Mouse (Mus musculus) myocyte (in vitro differentiated cells): ENCODE data around the gene Aftph. TPM values are rescaled to one million over a fixed set of nuclear protein-coding genes. Genes with fewer than 3 reads are reported as not detected.

ENCODE experiments used
- H3K27me3 ChIP-seq: one replicate; pipeline ENCODE4 v1.6.1; 2011; ENCODE audit not compliant: control insufficient read depth, insufficient read depth, insufficient read length
- H3K36me3 ChIP-seq: one replicate; pipeline ENCODE4 v1.6.1; 2011; ENCODE audit not compliant: control insufficient read depth, insufficient read depth
- H3K4me2 ChIP-seq: one replicate; pipeline ENCODE4 v1.6.1; 2011; ENCODE audit warnings: low read depth, control low read depth
- H3K4me3 ChIP-seq: one replicate; pipeline ENCODE4 v1.5.1; 2011; ENCODE audit warnings: mild to moderate bottlenecking, control low read depth, moderate library complexity
- H3K79me2 ChIP-seq: one replicate; pipeline ENCODE4 v1.6.1; 2011; ENCODE audit not compliant: control insufficient read depth, insufficient read depth
- H3ac ChIP-seq: one replicate; pipeline ENCODE4 v1.6.1; 2011; ENCODE audit not compliant: control insufficient read depth, insufficient read length
- CEBPB ChIP-seq: IDR thresholded peaks from 2 replicates; pipeline ENCODE4 v1.6.1; 2011; ENCODE audit warnings: mild to moderate bottlenecking, moderate library complexity; ENCODE audit not compliant: poor library complexity, insufficient read depth, severe bottlenecking
- E2F4 ChIP-seq: IDR thresholded peaks from one replicate; pipeline ENCODE4 v1.6.1; 2011; ENCODE audit warnings: mild to moderate bottlenecking, control low read depth, moderate library complexity; ENCODE audit not compliant: insufficient read depth
- MAX ChIP-seq: IDR thresholded peaks from one replicate; pipeline ENCODE4 v1.6.1; 2011; ENCODE audit warnings: low read depth, mild to moderate bottlenecking, control low read depth
- MYOD1 ChIP-seq, 3 experiments: IDR thresholded peaks; one replicate each; pipeline ENCODE4 v1.6.1; 2011; ENCODE audit warnings: control low read depth in 2 of 3, low read depth in 2 of 3, mild to moderate bottlenecking in 2 of 3, moderate library complexity in 1 of 3; ENCODE audit not compliant: insufficient read length in 2 of 3, control insufficient read depth in 1 of 3
- MYOG ChIP-seq, 3 experiments: IDR thresholded peaks; one replicate each; pipeline ENCODE4 v1.6.1; 2011; ENCODE audit warnings: control low read depth in 2 of 3, low read depth in 2 of 3, mild to moderate bottlenecking in 2 of 3; ENCODE audit not compliant: insufficient read length in 2 of 3, control insufficient read depth in 1 of 3, insufficient read depth in 1 of 3
- POLR2A ChIP-seq: IDR thresholded peaks from one replicate; pipeline ENCODE4 v1.6.1; 2011; ENCODE audit warnings: low read depth, mild to moderate bottlenecking, control low read depth, moderate library complexity; ENCODE audit not compliant: insufficient read length
- POLR2AphosphoS2 ChIP-seq: IDR thresholded peaks from one replicate; pipeline ENCODE4 v1.6.1; 2011; ENCODE audit warnings: low read depth, control low read depth; ENCODE audit not compliant: insufficient read length
- REST ChIP-seq: IDR thresholded peaks from one replicate; pipeline ENCODE4 v1.6.1; 2011; ENCODE audit warnings: mild to moderate bottlenecking, control low read depth, moderate library complexity; ENCODE audit not compliant: insufficient read depth, insufficient read length
- SRF ChIP-seq: IDR thresholded peaks from one replicate; pipeline ENCODE4 v1.6.1; 2011; ENCODE audit warnings: low read depth; ENCODE audit not compliant: control insufficient read depth, insufficient read length
- TCF12 ChIP-seq: IDR thresholded peaks from one replicate; pipeline ENCODE4 v1.6.1; 2011; ENCODE audit warnings: mild to moderate bottlenecking, control low read depth; ENCODE audit not compliant: poor library complexity, insufficient read depth, severe bottlenecking
- TCF3 ChIP-seq: IDR thresholded peaks from one replicate; pipeline ENCODE4 v1.6.1; 2011; ENCODE audit warnings: low read depth, control low read depth; ENCODE audit not compliant: insufficient read length
- USF1 ChIP-seq: IDR thresholded peaks from one replicate; pipeline ENCODE4 v1.6.1; 2011; ENCODE audit warnings: low read depth, mild to moderate bottlenecking, control low read depth, moderate library complexity
- polyA plus RNA-seq: library from polyadenylated mRNA; unstranded; fragments of >200 nt; fragmentation: generic; extraction: Trizol; gene quantifications from one replicate; pipeline ENCODE4 v1.2.1, GENCODE M21; 2012; ENCODE audit warnings: missing spikeins

Gene Aftph
- polyA plus RNA-seq, 1 experiment = 7.6 TPM

GRCm38 (mm10) chr11:20784776-20785175 lies 43.4 kb upstream of the Aftph start:
- Histone ChIP-seq H3K4me2 (no peak overlapping the region), H3ac (no peak overlapping the region), H3K27me3 (no peaks in the 10 kb centered on the region), H3K79me2 (no peaks in the 10 kb centered on the region), H3K36me3 (no peaks in the 10 kb centered on the region), H3K4me3 (no peak overlapping the region)
- TF ChIP-seq USF1 (no peak), SRF (no peak), MAX (no peak), POLR2AphosphoS2 (no peak), MYOD1 (IDR thresholded peaks at IDR 0.05; ENCODE audit: control insufficient read depth in 1 of 3, insufficient read length in 2 of 3, low read depth in 2 of 3) (no peak), CEBPB (no peak), REST (no peak), POLR2A (no peak), MYOG (IDR thresholded peaks at IDR 0.05; ENCODE audit: control insufficient read depth in 1 of 3, insufficient read depth in 1 of 3, insufficient read length in 2 of 3, low read depth in 2 of 3) (no peak), TCF3 (no peak), TCF12 (no peak), E2F4 (no peak)

DNA sequence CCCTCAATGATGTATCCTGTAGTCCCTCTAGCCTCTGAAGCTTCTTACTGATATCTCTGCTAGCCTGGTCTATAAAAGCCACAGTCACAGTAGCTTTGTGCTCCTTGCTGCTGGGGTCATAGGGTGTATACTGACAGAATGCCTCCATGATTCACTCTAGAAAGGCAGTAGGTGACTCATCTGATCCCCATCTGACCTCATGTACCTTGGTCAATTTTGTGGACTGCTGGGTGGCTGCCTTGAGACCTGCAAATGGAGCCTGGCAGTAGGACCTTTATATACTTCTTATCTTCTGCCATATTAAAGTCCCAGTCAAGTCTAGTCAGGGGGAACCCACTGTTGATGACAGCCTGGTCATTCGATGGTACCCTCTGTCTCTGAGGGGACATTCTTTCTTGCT lies 42.1 kb upstream of the Aftph start:
- no peaks in the 10 kb centered on the region for H3K79me2 ChIP-seq
- no peak overlapping the region for H3K4me3 ChIP-seq
- H3ac ChIP-seq = no peak overlapping the region
- H3K4me2 ChIP-seq = no peak overlapping the region
- TF ChIP-seq SRF (no peak), POLR2A (no peak), REST (no peak), E2F4 (no peak), CEBPB (no peak), MYOG (IDR thresholded peaks at IDR 0.05; ENCODE audit: control insufficient read depth in 1 of 3, insufficient read depth in 1 of 3, insufficient read length in 2 of 3, low read depth in 2 of 3) (no peak), MAX (no peak), TCF3 (no peak), POLR2AphosphoS2 (no peak), MYOD1 (IDR thresholded peaks at IDR 0.05; ENCODE audit: control insufficient read depth in 1 of 3, insufficient read length in 2 of 3, low read depth in 2 of 3) (no peak), USF1 (no peak), TCF12 (no peak)
- no peaks in the 10 kb centered on the region for H3K27me3 ChIP-seq
- no peaks in the 10 kb centered on the region for H3K36me3 ChIP-seq

- TF ChIP-seq E2F4 = no peak
- TF ChIP-seq REST = no peak
- TF ChIP-seq MYOG (IDR thresholded peaks at IDR 0.05; ENCODE audit: control insufficient read depth in 1 of 3, insufficient read depth in 1 of 3, insufficient read length in 2 of 3, low read depth in 2 of 3) = no peak
- no peak for TF ChIP-seq SRF
- no peak for TF ChIP-seq TCF12
- TF ChIP-seq MAX = no peak
- no peak for TF ChIP-seq POLR2A
- Histone ChIP-seq H3K36me3 (no peaks in the 10 kb centered on the region), H3K4me3 (no peak overlapping the region), H3K79me2 (no peaks in the 10 kb centered on the region), H3K4me2 (no peak overlapping the region), H3ac (no peak overlapping the region), H3K27me3 (no peaks in the 10 kb centered on the region)
Measured at GRCm38 (mm10) chr11:20782620-20783019, 41.2 kb upstream of the Aftph start.

- no peaks in the 10 kb centered on the region for H3K79me2 ChIP-seq
- H3K36me3 ChIP-seq = no peaks in the 10 kb centered on the region
- H3ac ChIP-seq = no peak overlapping the region
- no peak overlapping the region for H3K4me3 ChIP-seq
- H3K27me3 ChIP-seq = no peaks in the 10 kb centered on the region
- H3K4me2 ChIP-seq = no peak overlapping the region
- TF ChIP-seq CEBPB (no peak), USF1 (no peak), MAX (no peak), MYOD1 (IDR thresholded peaks at IDR 0.05; ENCODE audit: control insufficient read depth in 1 of 3, insufficient read length in 2 of 3, low read depth in 2 of 3) (no peak), MYOG (IDR thresholded peaks at IDR 0.05; ENCODE audit: control insufficient read depth in 1 of 3, insufficient read depth in 1 of 3, insufficient read length in 2 of 3, low read depth in 2 of 3) (no peak), TCF3 (no peak), SRF (no peak), E2F4 (no peak), REST (no peak), POLR2A (no peak), POLR2AphosphoS2 (no peak), TCF12 (no peak)
Measured at GRCm38 (mm10) chr11:20780312-20780711, 38.9 kb upstream of the Aftph start.

DNA sequence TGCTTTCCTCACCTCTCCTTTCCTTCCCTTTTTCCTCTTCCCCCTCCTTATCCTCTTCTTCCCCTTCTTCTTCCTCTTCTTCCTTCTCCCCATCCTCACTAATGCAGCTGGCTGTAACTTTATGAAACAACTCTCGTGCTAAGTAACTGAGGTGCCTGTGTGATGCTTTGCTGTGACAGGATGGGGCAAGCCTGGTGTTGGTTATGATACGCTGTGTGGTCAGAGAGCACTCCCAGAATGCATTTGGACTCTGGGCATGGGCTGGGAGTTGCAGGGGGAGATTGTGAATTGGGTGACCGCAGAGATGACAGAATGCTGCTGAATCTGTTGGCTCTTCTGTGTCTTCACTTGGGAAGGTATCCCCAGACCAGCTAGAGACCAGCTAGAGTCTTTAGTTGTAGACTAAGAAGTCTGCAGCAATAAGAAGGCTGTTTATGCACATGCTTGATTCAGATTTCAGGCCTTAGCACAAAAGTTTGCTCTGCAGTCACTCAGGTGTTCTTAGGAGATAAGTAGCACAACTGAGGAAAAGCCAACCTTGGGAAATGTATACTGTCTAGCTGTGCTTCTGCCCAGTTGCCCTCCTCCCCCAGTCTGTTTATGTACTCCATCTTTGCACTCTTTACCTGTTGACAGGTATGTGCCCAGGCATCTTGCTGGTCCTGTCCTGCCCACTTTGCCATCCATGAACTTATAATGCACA lies 37.6 kb upstream of the Aftph start:
- Histone ChIP-seq H3K79me2 (no peaks in the 10 kb centered on the region), H3K4me3 (no peak overlapping the region), H3K4me2 (no peak overlapping the region), H3K27me3 (no peaks in the 10 kb centered on the region), H3ac (no peak overlapping the region), H3K36me3 (no peaks in the 10 kb centered on the region)
- TF ChIP-seq SRF (no peak), POLR2A (no peak), MAX (no peak), E2F4 (no peak), MYOG (IDR thresholded peaks at IDR 0.05; ENCODE audit: control insufficient read depth in 1 of 3, insufficient read depth in 1 of 3, insufficient read length in 2 of 3, low read depth in 2 of 3) (no peak), TCF3 (no peak), CEBPB (no peak), MYOD1 (IDR thresholded peaks at IDR 0.05; ENCODE audit: control insufficient read depth in 1 of 3, insufficient read length in 2 of 3, low read depth in 2 of 3) (no peak), TCF12 (no peak), USF1 (no peak), POLR2AphosphoS2 (no peak), REST (no peak)
